Mouse (Mus musculus) midbrain, embryonic 11.5 days (tissue): ENCODE measurements at regions not wholly inside any gene's neighbourhood (a gene's known extent, or its start where the extent isn't known, plus 50 kb on each side); places are given as distances from the start of the nearest gene placed in this dataset.

Experiments used
- ATAC-seq: fragments of 200-750 bp; cut with Nextera tagmentation; 2 replicates; pipeline ENCODE4 v1.8.0; 2017; ENCODE audit warnings: moderate TSS enrichment, moderate library complexity; ENCODE audit not compliant: low FRiP score
- DNase-seq: peaks from one replicate; pipeline ENCODE4 v3.0.0; 2015; ENCODE audit warnings: low spot score; ENCODE audit errors: missing footprints
- H3K27ac ChIP-seq: fragments of 300-500 bp; sonication (generic); 2 replicates; pipeline ENCODE4 v1.5.1; 2014; ENCODE audit warnings: low read depth, low read length
- H3K27me3 ChIP-seq: fragments of 300-500 bp; sonication (generic); 2 replicates; pipeline ENCODE4 v1.6.1; 2014; ENCODE audit warnings: mild to moderate bottlenecking, low read length, moderate library complexity, mixed read lengths; ENCODE audit not compliant: control insufficient read depth, insufficient read depth
- H3K36me3 ChIP-seq: fragments of 300-500 bp; sonication (generic); 2 replicates; pipeline ENCODE4 v1.6.1; 2014; ENCODE audit warnings: mild to moderate bottlenecking, low read length, moderate library complexity, mixed read lengths; ENCODE audit not compliant: control insufficient read depth, insufficient read depth
- H3K4me1 ChIP-seq: fragments of 300-500 bp; sonication (generic); 2 replicates; pipeline ENCODE4 v1.6.1; 2014; ENCODE audit warnings: low read length; ENCODE audit not compliant: control insufficient read depth, insufficient read depth
- H3K4me2 ChIP-seq: fragments of 300-500 bp; sonication (generic); 2 replicates; pipeline ENCODE4 v1.6.1; 2014; ENCODE audit warnings: mild to moderate bottlenecking, moderate library complexity
- H3K4me3 ChIP-seq: fragments of 300-500 bp; sonication (generic); 2 replicates; pipeline ENCODE4 v1.5.1; 2014; ENCODE audit warnings: low read depth, low read length
- H3K9ac ChIP-seq: fragments of 300-500 bp; sonication (generic); 2 replicates; pipeline ENCODE4 v1.6.1; 2014; ENCODE audit warnings: low read length
- H3K9me3 ChIP-seq: fragments of 300-500 bp; sonication (generic); 2 replicates; pipeline ENCODE4 v1.6.1; 2016; ENCODE audit warnings: low read length; ENCODE audit not compliant: control insufficient read depth
- WGBS: fragments of 180-500 bp; shearing (Covaris S2); extraction: QIAGEN DNeasy Blood & Tissue Kit; methylation state at CpG from one replicate; pipeline ENCODE4 v1.1.7; 2014; 5-methylcytosine and 5-hydroxymethylcytosine counted together

DNA sequence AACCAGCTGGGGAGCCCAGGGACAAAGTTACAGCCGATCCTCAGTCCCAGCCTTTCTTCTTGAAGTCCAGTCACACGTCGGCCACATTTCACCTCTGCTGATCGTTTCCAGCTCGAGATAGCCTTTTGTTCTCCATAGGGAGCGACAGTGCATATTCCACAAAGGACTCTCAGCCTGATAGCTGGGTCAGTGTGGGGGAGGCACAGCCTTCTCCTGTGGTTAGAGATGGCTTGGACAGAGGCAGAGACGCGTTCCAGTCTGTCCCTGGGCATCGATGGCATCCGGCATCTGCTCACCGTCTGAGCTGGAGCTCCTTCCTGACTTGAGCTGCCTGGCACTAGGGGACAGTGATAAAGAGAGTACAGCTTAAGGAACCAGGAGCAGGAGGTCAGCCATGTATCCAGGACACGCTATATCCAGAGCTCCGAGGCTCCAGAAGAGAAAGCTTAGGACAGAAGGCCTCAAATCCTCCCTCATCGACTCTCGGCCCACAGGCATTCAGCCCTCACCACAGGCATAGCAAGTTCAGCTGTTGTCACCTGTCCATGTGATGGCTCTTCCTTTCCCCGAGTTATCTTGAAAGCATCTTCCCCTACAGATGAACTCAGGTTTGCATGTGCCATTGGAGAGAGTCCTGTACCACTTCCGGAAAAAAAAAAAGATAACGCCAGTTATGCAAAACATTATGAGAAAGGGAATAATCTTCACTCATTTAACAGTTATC, 160.0 kb downstream of the Qrsl1 start:
- ATAC-seq = no peak
- 49% methylated on average over 18 of the region's 18 CpGs for WGBS
- Histone ChIP-seq H3K4me3 (no peak overlapping the region), H3K27ac (no peak overlapping the region), H3K4me1 (peaks cover 19% of the 10 kb centered on the region), H3K27me3 (no peaks in the 10 kb centered on the region), H3K36me3 (no peaks in the 10 kb centered on the region), H3K9ac (peak overlapping the region; percentile 40), H3K4me2 (no peak overlapping the region), H3K9me3 (no peaks in the 10 kb centered on the region)
- DNase-seq = peak; percentile 89

GRCm38 (mm10) chr10:43742085-43743054, 159.2 kb downstream of the Qrsl1 start:
- DNase-seq = peak; percentile 92
- Histone ChIP-seq H3K27ac (peak overlapping the region; percentile 5; the same call in 1 of the 2 replicates), H3K4me3 (peak overlapping the region; percentile 17; the same call in 1 of the 2 replicates), H3K9ac (peak overlapping the region; percentile 31), H3K36me3 (no peaks in the 10 kb centered on the region), H3K9me3 (no peaks in the 10 kb centered on the region), H3K4me1 (peaks cover 19% of the 10 kb centered on the region), H3K27me3 (no peaks in the 10 kb centered on the region), H3K4me2 (peak overlapping the region; percentile 44)
- peak; percentile 92 for ATAC-seq
- WGBS = 6% methylated on average over 15 of the region's 15 CpGs

GRCm38 (mm10) chr10:43743188-43744120, 158.1 kb downstream of the Qrsl1 start:
- no peak overlapping the region for H3K27ac ChIP-seq
- no peak overlapping the region for H3K4me2 ChIP-seq
- no peak overlapping the region for H3K4me3 ChIP-seq

DNA sequence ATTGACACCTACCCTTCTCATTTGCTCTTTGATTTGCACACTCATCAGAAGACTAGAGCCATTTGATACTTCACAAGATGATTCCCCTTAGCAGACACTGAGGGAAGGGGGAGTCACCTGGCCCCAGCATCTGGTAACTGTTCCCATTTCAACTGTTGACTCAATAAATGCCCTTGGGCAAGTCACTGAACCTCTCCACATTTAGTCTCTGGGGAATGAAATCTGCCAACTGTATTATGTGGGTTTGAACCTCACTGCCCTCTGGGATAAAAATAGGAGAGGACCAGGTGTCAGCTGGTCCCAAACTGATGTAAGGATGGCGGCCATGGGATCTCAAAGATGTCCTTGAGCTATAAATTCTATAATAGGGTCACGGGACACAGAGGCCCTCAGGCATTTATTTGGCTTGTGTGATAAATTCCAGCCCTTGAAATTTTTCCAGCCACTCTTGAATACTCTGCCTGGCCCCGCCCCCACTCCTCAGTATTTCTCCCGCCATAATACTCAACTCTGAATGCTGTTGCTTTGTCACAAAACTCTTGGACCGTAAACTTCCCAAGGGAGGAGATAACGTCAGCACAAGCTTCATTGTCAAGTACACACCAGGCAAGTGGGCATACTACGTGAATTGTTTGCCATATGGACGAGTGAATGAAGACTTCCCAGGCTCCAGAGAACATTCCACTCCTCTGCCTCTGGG, 155.5 kb downstream of the Qrsl1 start:
- WGBS = 83% methylated on average over 8 of the region's 8 CpGs
- no peak overlapping the region for H3K4me3 ChIP-seq
- H3K27ac ChIP-seq = no peak overlapping the region
- H3K9me3 ChIP-seq = no peaks in the 10 kb centered on the region
- no peaks in the 10 kb centered on the region for H3K36me3 ChIP-seq
- H3K4me1 ChIP-seq = peaks cover 12% of the 10 kb centered on the region
- peak; percentile 12 for DNase-seq
- no peaks in the 10 kb centered on the region for H3K27me3 ChIP-seq
- H3K9ac ChIP-seq = no peak overlapping the region
- no peak for ATAC-seq
- H3K4me2 ChIP-seq = no peak overlapping the region

More at GRCm38 (mm10) chr10:43743188-43744120, 158.1 kb downstream of the Qrsl1 start:
- Histone ChIP-seq H3K9ac (no peak overlapping the region), H3K4me1 (peaks cover 19% of the 10 kb centered on the region), H3K36me3 (no peaks in the 10 kb centered on the region), H3K27me3 (no peaks in the 10 kb centered on the region), H3K9me3 (no peaks in the 10 kb centered on the region)
- ATAC-seq (no peak), DNase-seq (peak; percentile 83)
- 94% methylated on average over 7 of the region's 7 CpGs for WGBS

GRCm38 (mm10) chr10:43746631-43747001, 154.9 kb downstream of the Qrsl1 start:
- no peak for ATAC-seq
- H3K9me3 ChIP-seq = no peaks in the 10 kb centered on the region

DNA sequence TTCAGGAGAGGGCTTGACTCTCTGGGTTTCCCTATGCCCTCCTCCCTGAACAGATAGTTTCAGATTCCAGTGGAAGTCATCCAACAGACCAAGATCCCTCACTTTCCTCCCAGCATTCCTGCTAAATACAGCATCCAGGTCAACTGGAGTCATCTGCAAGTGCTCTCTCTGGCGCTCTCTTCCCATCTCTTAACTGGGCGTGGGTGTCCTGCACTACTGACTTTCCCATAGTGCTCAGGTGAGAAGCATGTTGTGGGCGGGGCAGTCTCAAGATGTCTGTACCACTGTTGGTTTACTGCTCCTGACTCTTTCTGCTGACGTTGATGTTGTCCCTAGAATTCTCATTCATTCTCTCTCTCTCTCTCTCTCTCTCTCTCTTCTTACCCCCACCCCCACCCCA, 154.0 kb downstream of the Qrsl1 start:
- ATAC-seq = no peak
- Histone ChIP-seq H3K4me3 (no peak overlapping the region), H3K36me3 (no peaks in the 10 kb centered on the region), H3K4me1 (peaks cover 2% of the 10 kb centered on the region; the same call in 1 of the 2 replicates), H3K9me3 (no peaks in the 10 kb centered on the region), H3K27ac (no peak overlapping the region), H3K9ac (no peak overlapping the region), H3K27me3 (no peaks in the 10 kb centered on the region), H3K4me2 (no peak overlapping the region)
- DNase-seq = peak; percentile 12
- 87% methylated on average over 4 of the region's 4 CpGs for WGBS

More at GRCm38 (mm10) chr10:43746631-43747001, 154.9 kb downstream of the Qrsl1 start:
- H3K27me3 ChIP-seq = no peaks in the 10 kb centered on the region
- H3K4me3 ChIP-seq = no peak overlapping the region
- DNase-seq = peak; percentile 61
- H3K4me1 ChIP-seq = peaks cover 7% of the 10 kb centered on the region
- H3K4me2 ChIP-seq = no peak overlapping the region
- no peak overlapping the region for H3K9ac ChIP-seq
- H3K36me3 ChIP-seq = no peaks in the 10 kb centered on the region
- 87% methylated on average over 1 of the region's 1 CpGs for WGBS
- no peak overlapping the region for H3K27ac ChIP-seq

GRCm38 (mm10) chr10:43748300-43748699, 153.2 kb downstream of the Qrsl1 start:
- no peak overlapping the region for H3K27ac ChIP-seq
- WGBS = 85% methylated on average over 3 of the region's 3 CpGs

DNA sequence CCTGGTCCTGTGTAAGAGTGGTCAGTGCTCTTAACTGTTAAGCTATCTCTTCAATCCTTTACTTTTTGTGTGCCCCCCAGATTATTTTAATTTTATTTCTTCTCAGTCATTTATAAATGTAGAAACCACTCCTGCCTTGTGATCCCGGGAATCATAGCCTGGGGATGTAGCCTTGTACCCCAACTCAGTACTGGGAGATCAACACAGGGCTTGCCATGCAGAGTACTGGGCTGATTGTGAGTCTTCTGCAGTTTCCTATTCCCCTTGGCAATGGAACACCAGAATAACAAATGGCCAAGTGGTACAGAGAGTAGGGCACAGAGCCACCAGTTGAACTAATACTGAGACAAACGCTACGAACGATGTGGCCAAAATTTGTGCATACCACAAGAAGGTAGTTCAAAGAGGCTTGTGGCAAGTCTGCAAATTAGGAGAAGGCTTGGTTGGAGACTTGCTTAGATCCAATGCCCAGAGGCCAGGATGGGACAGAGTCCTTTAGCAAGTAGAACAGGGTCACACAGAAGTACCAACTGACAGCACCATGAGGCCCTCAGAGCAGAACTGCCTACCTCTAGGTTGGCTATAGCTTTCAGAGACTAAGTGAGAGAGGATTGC, 151.9 kb downstream of the Qrsl1 start:
- Histone ChIP-seq H3K9ac (no peak overlapping the region), H3K9me3 (no peaks in the 10 kb centered on the region), H3K27ac (no peak overlapping the region), H3K4me2 (no peak overlapping the region), H3K36me3 (no peaks in the 10 kb centered on the region), H3K4me3 (no peak overlapping the region), H3K27me3 (no peaks in the 10 kb centered on the region), H3K4me1 (no peaks in the 10 kb centered on the region)
- over 99% methylated on average over 4 of the region's 4 CpGs for whole genome bisulfite sequencing
- ATAC-seq (no peak), DNase-seq (peak; percentile 79)

More at GRCm38 (mm10) chr10:43748300-43748699, 153.2 kb downstream of the Qrsl1 start:
- H3K9ac ChIP-seq = no peak overlapping the region
- no peaks in the 10 kb centered on the region for H3K27me3 ChIP-seq
- H3K9me3 ChIP-seq = no peaks in the 10 kb centered on the region
- no peak overlapping the region for H3K4me2 ChIP-seq
- no peaks in the 10 kb centered on the region for H3K4me1 ChIP-seq
- no peak overlapping the region for H3K4me3 ChIP-seq
- DNase-seq (no peak), ATAC-seq (no peak)
- no peaks in the 10 kb centered on the region for H3K36me3 ChIP-seq
